Mouse (Mus musculus): ENCODE data around the gene Psmd7. TPM values are rescaled to one million over a fixed set of nuclear protein-coding genes. Genes with fewer than 3 reads are reported as not detected.

Gene Psmd7
- total RNA-seq, 2 experiments from 2014 or later: 108 to 121 TPM

DNA sequence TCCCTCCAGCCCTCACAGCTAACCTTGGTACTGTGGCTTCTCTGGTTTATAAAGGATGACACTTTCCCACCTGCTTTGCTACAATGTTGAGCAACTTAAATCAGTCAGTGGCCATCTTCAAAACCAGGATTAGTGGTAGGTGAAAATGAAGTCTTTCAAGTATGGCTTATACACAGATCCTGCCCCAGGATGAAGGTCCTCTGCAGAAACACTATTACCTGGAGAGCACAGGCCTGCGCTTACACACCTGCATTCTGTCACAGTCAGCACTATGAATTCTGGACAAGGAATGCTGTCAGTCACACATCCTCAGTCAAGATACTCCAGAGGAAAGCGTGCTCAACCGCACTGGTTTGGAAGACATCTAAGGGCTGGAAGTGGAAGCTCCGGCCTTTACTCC is 6.7 kb downstream of the Psmd7 start:
- no peak for DNase-seq
- intact Hi-C loops (cut with DNase I; ENCODE audit: low total_unique reads): no loop called here

DNA sequence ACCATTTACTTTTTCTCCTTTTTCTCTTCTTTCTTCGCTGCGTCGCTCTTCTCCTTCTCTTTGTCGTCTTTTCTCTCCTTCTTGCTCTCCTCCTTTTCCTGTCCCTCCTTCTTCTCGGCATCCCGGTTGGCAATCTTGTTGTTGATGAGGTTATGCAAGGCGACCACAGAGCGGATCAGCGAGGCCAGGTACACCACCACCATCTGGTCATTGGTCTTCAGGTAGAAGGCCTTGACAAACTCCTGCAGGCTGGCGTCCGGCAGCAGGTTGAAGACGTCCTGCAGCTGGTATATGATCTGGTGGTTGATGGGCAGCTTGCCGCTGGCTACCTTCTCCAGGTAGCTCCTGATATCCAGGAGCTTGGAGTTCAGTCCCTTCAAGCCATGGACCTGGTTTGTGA is 7.4 kb downstream of the Psmd7 start:
- no peak for DNase-seq
- intact Hi-C loops (cut with DNase I; ENCODE audit: low total_unique reads): no loop called here

DNA sequence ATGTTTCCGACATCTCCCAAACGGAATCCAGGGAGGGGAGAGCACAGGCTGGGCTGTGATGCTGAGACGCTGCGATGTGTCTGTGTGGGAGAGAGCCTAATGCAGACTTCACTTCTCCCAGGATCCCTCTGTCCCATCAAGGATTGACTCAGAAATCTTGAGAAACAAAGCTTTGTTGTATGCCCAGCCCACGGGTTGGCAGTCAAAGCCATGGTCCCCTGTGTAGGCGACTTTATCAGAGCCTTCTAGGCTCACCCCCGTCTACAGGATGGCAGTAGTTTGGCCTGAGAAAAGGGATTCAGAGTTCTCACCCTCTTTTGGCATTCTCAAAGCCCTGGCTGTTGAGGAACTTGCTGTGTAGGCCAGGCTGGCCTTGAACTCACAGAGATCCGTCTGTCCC is 9.7 kb downstream of the Psmd7 start:
- no peak for DNase-seq
- intact Hi-C loops (cut with DNase I; ENCODE audit: low total_unique reads): no loop called here

DNA sequence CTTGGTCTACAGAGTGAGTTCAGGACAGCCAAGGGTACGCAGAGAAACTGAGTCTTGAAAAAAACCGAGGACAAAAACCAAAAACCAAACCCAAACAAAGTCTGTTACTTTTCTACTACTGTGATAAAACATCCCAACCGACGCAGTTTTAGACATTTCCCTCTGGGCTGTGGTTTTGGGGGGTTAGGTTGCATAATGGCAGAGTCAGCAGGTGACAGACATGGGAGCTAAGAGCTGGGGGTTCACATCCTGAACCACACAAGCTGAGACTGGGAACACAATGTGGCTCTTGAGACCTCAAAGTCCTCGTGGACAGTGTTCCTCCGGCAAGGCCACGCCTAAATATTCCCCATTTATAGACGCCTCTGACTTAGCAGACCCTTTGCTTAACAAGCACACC is 10.1 kb downstream of the Psmd7 start:
- intact Hi-C loops (cut with DNase I; ENCODE audit: low total_unique reads): no loop called here

DNA sequence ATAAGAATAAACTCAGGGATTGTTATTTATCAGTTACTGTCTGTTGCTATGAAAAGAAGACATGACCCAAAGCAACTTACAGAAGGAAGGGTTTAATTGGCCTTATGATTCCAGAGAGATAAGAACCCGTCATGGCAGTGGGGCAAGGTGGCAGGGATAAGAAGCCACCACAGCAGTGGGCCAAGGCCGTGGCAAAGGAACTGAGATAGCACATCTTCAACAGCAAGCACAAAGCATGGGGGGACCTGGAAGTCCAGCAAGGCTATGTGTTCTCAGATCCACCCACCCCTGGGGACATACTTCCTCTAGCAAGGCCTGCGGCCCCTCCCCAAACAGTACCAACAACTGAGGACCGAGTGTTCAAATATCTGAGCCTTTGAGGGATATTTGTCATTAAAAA is 10.6 kb downstream of the Psmd7 start:
- intact Hi-C loops (cut with DNase I; ENCODE audit: low total_unique reads): loop anchor here (2.0 kb wide), 1 partner anchor 121 kb away; no protein-coding TSS in a partner anchor
- no peak for DNase-seq

More for the DNA sequence above, 10.1 kb downstream of the Psmd7 start:
- no peak for DNase-seq

DNA sequence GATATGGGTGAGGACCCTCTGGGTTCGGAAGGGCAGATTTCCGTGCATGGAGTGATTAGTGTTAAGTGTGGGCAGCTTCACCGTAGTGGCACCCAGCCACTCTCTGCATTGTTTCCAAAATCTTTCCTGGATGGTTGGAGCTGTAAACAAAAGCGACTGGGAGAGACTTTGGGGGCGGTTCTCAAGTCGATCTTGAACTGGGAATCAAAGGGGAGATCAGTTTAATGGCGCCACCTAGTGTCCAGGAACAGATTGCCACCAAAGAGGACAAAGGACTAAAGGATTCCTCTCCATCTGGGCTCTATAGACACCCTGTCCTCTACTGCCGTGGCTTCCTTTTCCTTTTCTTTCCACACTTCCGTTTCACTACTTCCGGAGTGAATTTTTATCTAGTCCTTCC is 11.6 kb downstream of the Psmd7 start:
- intact Hi-C loops (cut with DNase I; ENCODE audit: low total_unique reads): loop anchor here (2.0 kb wide), 1 partner anchor 120 kb away; no protein-coding TSS in a partner anchor

DNA sequence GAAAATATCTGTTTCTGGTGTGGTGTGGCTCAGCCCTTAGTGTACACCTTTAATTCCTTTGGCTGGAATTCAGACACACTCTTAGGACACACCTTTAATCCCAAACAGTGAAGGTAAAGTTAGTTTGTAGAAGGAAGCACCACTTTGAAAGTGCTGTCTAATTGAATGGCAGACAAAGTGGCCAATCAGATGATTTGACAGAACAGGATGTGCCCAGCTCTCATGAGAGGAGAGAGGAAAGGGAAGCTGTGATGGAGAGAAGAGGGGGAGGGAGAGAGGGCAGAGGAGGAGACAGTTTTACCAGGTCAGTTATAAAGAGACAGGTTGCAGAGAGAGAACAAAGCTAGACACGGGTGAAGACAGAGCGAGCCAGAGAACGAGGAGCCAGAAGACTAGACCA is 13.5 kb downstream of the Psmd7 start:
- intact Hi-C loops (cut with DNase I; ENCODE audit: low total_unique reads): no loop called here
- DNase-seq: no peak

More for the DNA sequence above, 11.6 kb downstream of the Psmd7 start:
- peak; percentile 77 for DNase-seq

DNA sequence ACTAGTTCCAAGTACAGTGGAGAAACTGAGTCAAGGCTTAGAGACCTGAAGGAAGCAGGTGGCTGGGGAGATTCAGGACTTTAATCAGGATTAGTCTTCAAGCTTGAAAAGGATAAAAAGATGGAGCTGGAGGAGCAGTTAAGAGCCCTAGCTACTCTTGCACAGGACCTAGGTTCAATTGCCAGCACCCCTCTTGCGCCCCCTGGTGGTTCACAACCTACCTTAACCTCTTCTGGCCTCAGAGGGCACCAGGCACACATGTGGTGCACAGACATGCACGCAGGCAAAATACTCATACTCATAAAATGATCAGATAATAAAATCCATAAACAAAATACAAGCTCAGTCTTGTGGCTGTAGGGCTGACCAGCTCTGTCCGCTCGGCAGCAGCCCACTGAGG is 15.8 kb downstream of the Psmd7 start:
- intact Hi-C loops (cut with DNase I; ENCODE audit: low total_unique reads): no loop called here
- DNase-seq: peak; percentile 79

DNA sequence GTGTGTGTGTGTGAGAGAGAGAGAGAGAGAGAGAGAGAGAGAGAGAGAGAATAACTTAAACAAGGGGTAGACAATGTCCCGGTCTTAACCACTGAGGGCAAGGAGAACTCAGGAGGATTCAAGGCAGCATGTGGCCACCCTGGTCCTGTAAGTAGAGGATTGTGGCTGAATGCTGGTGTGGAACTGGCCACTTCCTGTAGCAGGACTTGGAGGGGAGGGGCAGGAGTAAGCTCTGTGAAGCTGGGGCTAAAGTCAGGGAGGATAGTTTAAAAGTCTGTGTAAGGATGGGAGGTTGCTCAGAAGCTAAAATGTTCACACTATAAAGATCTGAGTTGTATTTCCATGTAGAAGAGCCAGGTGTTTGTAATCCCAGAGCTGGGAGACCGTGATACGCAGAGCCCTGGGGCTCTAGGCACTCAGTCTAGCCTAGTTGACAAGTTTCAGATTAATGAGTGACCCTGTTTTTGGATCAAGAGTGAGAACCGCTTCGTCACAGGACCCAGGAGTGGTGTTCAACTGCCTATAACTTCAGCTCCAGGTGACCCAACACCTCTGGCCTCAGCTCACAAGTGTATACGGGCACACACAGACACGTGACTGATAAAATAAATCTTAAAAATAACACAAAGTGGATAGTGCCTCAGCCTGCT is 16.7 kb downstream of the Psmd7 start:
- DNase-seq: no peak
- intact Hi-C loops (cut with DNase I; ENCODE audit: low total_unique reads): no loop called here

DNA sequence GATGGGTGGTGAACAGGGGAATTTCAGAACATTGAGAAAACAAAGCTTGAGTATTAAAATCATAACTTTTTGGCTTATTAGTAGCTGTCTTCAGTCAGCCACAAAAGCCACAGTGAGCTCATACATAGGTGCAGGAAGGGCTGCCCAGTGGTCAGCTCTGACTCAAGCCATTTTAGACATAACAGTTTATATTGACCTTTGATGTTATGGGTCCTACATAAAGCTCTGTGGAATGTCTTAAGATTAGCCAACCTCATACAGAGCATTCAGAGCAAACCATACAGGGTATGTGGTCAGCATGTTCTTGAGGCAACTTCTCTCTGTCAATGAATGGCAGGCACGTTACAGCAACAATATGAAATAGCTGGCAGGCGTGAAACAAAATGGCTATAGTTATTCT is 17.2 kb downstream of the Psmd7 start:
- no peak for DNase-seq
- intact Hi-C loops (cut with DNase I; ENCODE audit: low total_unique reads): no loop called here

DNA sequence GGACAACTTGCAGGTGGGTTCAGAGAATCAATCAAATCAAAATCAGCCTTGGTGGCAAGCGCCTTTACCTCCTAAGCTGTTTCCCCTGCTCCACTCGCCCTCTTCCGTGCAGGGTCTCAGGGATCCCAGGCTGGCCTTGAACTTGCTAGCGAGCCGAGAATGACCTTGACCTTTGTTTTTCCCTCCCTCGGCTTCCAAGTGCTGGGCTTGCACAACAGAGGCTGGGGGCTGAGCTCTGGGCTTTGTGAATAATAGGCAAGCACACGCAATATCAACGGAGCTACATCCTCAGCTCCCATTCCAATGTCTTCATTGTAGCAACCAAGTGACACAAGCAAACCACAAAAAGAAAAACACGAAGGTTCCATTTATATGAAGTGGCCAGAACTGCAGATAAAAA is 26.1 kb downstream of the Psmd7 start:
- DNase-seq: no peak
- intact Hi-C loops (cut with DNase I; ENCODE audit: low total_unique reads): no loop called here

DNA sequence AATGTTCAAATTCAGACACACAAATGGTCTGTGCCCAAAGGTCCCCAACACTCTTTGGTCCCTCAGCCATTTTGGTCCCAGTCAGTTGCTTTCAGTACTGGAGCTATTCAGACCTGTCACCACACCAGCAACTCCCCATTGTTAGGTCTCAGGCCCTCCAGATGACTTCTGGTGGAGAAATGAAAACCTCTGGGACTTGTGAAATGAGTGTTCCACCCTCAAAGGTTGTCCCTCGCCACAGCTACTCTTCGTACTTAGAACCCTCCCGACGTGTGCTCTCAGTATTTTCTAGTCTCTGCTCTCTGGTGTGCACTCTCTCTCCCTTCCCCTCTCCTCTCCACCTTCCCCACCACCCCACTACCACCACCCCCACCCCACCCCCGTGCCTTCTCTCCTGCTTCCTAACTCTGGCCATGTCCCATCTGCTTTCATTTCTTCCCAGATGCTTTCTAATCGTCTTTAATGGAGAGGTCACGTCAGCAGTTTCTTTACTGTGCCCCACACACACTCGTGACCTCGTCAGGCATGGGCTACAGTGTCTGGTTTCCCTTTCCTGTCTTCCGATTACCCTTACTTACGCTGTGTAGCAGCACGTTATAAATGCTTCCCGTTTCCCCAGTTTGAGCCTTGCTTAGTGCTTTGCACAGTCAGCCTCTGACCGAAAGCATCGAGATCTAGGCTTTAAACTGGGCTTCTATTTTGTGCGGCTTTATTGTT is 27.3 kb downstream of the Psmd7 start:
- DNase-seq: no peak

DNA sequence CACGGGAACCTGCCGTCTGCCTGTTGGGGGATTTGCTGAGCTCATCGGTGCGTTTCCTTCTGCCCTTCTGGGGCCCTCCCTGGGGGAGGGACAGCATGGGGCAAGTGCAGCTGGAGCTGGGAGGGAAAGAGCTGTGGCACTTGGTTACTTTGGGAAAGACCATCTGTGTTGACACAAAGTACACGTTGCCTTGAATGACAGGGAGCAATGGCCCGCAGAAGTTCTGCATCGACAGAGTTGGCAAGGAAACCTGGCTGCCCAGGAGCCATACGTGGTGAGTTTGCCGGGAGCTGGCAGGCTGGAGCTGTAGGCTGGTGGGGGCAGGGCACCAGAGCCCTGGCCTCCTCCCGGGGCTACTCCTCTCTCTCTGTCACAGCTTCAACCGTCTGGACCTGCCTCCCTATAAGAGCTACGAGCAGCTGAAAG is 31.7 kb downstream of the Psmd7 start:
- intact Hi-C loops (cut with DNase I; ENCODE audit: low total_unique reads): no loop called here
- DNase-seq: no peak

More for the DNA sequence above, 27.3 kb downstream of the Psmd7 start:
- intact Hi-C loops (cut with DNase I; ENCODE audit: low total_unique reads): no loop called here

DNA sequence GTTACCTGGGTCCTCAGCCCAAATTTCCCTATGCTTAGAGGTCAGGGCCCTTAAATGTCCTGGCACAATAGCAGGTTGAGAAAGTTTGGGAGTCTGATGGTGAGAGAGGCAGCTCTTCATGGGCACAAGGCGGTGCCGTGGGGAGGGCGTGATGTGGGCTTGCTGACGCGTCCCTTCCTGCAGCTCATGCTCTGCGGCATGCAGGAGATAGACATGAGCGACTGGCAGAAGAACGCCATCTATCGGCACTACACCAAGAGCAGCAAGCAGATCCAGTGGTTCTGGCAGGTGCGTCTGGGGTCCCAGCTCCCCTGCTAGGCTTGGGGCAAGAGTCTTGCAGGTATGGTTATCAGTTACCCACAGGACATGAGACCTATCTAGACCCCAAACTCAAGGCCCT is 33.0 kb downstream of the Psmd7 start:
- DNase-seq: no peak
- intact Hi-C loops (cut with DNase I; ENCODE audit: low total_unique reads): no loop called here

DNA sequence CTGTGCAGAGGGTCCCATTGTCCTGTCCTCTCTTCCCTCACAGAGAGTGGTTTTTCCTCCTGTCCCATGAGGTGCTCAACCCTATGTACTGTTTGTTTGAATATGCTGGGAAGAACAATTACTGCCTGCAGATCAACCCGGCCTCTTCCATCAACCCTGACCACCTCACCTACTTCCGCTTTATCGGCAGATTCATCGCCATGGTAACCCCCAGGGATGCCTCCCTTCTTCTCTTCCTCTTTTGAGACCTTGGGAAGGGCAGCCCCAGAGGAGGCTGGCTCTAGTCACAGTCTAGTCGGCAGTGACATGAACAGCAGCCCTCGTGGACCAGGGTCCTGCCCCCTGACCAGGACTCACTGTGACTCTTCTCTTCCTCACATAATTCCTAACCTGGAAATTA is 36.0 kb downstream of the Psmd7 start:
- no peak for DNase-seq
- intact Hi-C loops (cut with DNase I; ENCODE audit: low total_unique reads): no loop called here

DNA sequence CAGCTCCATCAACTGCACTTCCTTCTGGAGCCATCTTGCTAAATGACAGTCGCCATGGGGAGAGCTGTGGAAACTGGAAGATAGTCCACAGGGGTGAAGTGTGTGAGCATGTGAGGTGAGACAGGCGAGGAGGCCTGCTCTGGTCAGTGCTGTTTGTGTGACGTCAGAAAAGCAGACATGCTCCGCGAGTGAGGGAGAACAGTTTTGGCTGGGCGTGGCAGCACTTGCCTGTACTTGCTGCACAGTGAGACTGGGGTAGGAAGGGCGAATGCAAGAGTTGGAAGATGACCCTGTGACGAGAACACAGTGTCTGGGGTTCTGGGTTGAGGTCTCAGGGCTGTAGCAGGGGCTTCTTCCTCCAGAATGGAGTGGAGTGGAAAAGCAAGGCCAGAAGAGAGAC is 41.4 kb downstream of the Psmd7 start:
- no peak for DNase-seq
- intact Hi-C loops (cut with DNase I; ENCODE audit: low total_unique reads): no loop called here

DNA sequence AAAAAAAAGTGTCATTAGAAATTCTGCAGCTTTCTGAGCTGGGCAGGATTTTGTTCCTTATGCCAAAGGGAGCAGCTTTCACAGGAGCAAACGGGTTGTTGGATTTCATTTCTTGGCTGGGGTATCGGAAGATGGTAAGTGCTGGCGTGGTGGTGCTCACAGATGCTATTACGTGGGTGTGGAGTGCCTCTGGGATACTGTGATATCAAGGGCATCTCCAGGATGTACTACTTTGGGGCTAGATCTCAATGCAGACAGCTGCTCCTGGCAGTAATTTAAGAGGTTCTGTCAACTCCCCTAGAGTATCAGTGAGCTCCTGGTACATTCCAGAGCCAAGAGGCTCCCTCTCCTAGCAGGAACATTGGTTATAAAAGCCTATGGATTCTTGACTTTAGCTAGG is 42.1 kb downstream of the Psmd7 start:
- intact Hi-C loops (cut with DNase I; ENCODE audit: low total_unique reads): no loop called here

DNA sequence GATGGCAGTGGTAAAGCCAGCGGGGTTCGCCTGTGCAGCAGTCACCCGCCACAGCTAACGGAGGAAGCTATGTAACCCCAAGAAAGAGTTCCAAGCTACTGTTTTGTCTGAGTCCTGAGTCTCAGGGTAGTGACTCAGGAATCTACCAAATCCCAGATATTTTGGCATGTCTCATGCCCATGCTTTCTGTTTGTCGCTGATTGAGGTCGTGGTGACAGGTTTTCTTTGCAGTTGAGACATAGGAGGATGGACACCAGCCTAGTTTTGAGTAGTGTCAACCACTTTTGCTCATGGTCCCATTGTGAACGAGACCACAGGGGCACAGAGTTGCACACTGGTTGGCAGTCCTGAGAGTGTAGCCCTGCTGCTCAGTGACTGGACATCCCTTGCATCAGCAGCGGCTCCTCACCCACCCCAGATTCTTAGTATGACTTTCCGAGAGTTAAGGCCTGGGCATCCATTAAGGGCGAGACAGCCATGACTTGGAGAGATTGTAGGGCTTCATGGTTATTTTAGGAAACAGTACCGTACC is 42.6 kb downstream of the Psmd7 start:
- no peak for DNase-seq
- intact Hi-C loops (cut with DNase I; ENCODE audit: low total_unique reads): no loop called here

More for the DNA sequence above, 42.1 kb downstream of the Psmd7 start:
- DNase-seq: no peak

DNA sequence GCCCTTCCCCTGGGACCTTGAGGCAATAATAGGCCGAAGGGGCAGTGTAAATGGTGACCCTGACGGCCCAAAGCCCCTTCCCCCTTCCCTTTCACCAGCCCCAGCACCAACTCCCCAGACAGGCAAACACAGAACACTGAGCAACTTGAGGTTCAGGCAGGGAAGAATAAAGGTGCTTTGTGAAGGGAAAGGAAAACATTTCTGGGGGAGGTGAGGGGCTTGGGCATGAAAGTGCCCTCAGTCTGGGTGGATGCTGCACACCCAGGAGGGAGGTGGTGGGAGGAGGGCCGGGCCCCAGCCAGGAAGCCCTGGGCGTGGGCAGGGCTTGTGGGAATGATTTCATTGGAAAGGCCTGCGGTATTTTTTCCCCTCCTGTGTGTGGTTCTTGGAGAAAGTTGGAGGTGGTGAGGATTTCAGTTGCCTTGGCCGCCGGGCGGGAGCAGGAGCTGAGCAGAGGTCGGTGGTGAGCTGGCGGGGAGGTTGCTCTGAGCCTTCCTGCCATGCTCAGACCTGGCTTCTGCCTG is 43.6 kb downstream of the Psmd7 start:
- intact Hi-C loops (cut with DNase I; ENCODE audit: low total_unique reads): no loop called here

DNA sequence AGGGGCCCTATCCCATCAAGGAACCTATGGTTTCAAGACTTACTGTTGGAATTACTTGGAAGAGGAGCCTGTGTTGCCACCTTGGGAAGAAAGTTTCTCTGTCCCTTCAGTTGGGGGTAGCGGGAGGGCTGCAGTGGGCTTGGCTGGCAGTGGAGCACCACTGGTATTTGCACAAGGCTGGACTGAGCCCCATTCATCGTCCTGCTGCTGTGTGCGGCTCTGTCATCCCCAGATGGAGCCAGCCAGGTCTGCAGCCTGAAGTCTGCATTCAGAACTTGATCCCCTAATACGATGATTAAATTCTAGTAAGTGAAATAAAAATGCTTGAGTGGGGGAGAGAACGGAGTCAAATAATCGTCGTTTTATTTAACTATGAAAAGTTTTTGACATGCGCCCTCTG is 44.1 kb downstream of the Psmd7 start:
- DNase-seq: no peak
- intact Hi-C loops (cut with DNase I; ENCODE audit: low total_unique reads): no loop called here

More for the DNA sequence above, 43.6 kb downstream of the Psmd7 start:
- DNase-seq: peak; percentile 40

DNA sequence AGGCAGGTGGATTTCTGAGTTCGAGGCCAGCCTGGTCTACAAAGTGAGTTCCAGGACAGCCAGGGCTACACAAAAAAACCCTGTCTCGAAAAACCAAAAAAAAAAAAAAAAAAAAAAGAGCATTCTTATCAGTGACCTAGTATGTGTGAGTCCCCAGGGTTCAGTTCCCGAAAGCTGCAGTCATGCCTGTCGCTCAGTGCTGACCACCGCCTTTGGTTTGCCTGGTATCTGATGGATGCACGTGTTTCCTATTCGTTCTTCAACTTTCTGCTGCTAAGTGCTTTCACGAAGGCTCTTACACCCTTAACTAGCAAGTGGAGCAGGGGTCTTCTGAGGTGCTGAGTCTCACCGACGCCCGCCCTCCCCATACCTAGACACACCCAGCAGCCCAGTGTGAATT is 44.5 kb downstream of the Psmd7 start:
- no peak for DNase-seq
- intact Hi-C loops (cut with DNase I; ENCODE audit: low total_unique reads): no loop called here
